Mouse (Mus musculus) heart, postnatal 14 days (tissue): ENCODE data around the gene Ins2. TPM values are rescaled to one million over a fixed set of nuclear protein-coding genes. Genes with fewer than 3 reads are reported as not detected.

ENCODE experiments used
- DNase-seq, 2 experiments: peaks; one replicate each; pipeline ENCODE4 v3.0.0; 2021 to 2022
- intact Hi-C: fragments of 180-260 bp; cut with DNase I; formaldehyde crosslinking; loops from one replicate; pipeline ENCODE4 v1.15.1; 2025
- long read RNA-seq, 2 experiments: library from polyadenylated mRNA; stranded (forward); transcript quantifications; one replicate each; pipeline ENCODE4 v2.0.0; 2021
- total RNA-seq, 2 experiments: library from RNA; stranded (reverse); gene quantifications; 2 replicates each; pipeline ENCODE4 v1.2.3; 2021

Gene Ins2
- total RNA-seq: not detected
- long read RNA-seq, experiment 1: 0 reads
- long read RNA-seq, experiment 2: 0 reads

DNA sequence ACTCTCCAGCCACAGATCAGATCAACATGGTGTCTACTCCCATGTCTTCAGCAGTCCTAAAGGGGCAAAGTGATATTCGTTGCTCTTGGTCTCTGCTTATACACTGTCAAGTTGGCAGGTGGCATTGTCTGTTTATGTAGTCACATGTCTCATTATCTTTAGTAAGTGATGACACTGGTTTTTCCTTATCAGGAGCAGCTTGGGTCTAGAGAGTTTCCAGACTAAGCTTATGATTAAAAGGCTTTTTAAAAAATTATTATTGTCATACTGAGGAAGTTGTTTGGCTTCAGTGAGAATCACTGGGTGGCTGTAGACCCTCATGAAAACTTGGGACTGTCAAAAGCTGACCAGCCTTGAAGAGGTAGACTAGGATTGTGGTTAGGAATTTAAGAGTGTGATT is at the start of gene Ins2:
Gene Ins2, minus strand, starts transcription at position 101 of the 400 bp plus-strand sequence.
- intact Hi-C loops: no loop called here
- DNase-seq: no peak

DNA sequence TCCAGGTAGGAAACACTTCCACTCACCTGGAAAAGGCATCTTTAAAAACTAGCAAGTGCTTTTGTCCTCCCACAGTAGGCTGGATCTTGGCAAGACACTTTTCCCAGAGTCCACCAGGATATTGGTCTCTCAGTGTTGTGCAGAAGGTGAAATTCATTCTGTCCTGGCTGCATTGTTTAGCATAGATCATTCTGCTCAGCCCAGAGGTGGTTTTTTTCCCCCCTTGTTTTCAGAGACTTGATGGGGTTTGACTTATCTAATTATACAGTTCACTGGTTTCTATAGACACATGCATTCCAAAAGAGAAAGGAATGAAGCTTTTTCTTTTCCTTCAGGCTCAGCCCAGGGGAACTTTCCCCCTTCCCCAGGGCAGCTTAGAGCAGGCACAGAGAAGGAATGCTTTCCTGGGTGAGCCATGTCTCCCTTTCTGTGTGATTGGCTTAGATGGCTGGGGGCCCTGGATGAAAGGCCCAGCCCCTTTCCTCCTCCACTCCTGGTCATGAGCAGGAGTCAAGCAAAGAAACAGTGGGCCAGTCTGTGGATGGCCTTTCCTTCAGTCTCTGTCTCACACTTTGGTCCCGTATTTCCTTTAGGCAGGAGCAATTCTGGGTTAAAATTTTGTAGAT is 49.6 kb upstream of the Ins2 start:
- intact Hi-C loops: no loop called here
- no peak for DNase-seq

DNA sequence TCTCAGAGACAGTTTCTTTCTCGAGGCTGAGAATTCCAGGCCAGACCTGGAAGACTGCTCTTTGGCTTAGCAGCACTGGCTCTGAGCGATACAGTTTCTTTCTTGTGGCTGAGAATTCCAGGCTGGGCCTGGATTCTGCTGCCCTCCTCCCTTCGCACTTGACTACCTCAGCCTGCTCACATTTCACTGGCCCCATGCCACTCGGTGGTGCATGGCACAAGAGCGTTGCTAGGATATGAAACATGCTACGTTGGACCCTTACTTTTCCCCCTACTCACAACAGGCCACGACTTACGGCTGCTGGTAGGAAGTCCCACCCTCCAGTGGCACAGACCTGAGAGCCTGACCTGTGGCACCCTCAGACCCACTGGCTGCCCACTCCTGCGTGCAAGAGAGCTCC is 46.5 kb upstream of the Ins2 start:
- no peak for DNase-seq
- intact Hi-C loops: no loop called here

DNA sequence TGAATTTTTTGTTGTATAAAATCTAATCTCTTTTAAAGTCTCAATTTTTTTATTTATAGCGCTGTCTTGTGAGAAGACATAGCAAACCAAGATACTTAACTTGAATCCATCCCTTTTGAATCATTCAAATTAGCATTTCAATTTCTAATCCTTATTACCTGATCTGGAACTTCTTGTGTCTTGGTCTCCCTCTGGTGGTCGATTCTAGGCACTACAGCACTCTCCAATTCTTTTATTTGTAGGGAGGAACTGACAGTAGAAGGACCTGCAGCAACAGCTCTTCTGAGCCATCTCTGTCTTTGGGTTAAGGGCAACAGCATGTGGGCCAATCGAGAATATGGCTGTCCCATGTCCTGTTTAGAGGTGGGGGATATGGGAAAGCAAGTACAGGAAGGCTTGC is 5.4 kb downstream of the Ins2 start:
- peak; percentile 6 to 23 for DNase-seq
- intact Hi-C loops: no loop called here

DNA sequence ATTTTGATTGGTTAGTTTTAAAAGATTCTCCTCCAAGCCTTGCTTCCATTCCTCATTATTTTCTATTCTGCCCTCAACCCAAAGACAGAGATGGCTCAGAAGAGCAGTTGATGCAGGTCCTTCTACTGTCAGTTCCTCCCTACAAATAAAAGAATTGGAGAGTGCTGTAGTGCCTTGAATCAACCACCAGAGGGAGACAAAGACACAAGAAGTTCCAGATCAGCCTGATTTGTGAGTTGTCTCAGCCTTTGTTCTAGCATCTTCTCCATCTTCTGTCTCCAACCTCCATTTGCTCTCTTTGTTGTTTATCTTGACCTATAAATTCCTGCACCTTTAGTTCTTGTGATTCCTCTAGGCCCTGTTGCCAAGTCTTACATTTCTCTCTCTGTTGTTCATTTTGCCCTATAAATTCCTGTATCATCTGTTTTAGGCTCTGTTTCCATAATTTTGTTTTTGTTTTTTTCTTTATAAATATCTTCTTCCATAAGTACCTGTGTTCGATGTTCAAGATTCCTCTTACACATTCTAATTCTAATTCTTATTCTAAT is 6.2 kb downstream of the Ins2 start:
- intact Hi-C loops: no loop called here
- DNase-seq: peak; percentile 4 to 18

DNA sequence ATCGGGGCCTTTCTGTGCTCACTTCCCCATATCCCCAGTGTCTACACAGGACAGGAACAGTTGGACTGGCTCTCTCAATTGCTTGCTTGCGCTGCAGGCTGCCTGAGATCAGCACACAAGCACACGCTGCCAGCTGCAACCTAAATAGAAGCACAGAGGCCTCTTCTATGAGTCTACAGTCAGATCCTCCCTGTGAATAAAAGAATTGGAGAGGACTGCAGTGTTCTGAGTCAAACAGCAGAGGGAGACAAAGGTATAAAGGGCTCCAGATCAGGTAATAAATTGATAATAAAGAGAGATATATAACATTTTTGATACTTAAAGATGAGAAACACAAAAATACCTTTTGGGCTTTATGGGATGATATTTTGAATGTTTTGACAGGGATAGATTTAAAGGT is 17.2 kb downstream of the Ins2 start:
- DNase-seq: no peak
- intact Hi-C loops: no loop called here

DNA sequence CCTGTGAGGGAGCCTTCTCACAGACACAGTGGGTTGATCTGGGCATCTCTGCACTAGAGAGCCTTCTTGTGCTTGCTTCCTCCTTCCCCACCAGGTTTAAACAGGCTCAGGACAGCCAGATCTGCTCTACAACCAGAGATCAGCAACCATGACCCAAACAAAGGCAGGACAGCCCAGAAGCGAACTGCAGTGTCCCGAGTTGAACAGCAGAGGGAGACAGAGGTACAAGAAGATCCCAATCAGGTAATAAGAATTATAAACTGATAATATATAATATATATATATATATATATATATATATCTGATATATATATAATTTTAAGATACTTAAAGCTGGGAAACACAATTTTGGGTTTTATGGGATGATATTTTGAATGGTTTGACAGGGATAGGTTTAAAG is 22.5 kb downstream of the Ins2 start:
- peak in 1 of 2 experiments; percentile 33 for DNase-seq
- intact Hi-C loops: no loop called here

DNA sequence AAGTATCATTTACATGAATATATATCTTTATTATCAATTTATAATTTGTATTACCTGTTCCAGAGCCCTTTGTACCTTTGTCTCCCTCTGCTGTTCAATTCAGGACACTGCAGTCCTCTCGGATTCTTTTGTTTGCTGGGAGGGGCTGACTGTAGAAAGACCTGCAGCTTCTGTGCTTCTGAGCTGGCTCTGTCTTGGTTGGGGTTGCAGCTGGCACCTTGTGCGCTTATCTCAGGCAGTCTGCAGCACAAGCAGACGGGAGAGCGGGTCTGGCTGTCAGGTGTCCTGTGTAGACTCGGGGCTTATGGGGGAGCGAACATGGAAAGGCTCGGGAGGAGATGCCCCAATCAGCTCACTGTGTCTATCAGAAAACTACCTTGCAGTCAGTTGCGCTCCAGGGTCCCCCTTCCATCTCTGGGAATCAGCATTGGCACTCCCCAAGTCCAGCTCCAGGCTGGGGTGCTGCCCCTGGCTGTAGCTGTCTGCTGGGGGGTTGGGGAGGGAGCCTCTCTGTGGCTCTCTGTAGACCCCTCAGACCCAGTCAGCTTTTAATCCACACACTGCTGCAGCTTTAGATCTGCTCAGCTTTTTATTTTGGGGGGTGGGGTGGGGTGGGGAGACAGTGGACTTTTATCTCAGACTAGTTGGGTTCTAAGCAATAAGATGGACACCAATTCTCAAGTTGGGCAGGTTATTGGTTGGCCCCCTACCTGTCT is 28.2 kb downstream of the Ins2 start:
- peak; percentile 20 to 60 for DNase-seq
- intact Hi-C loops: loop anchor here (2.0 kb wide), 1 partner anchor 104 kb away; no protein-coding TSS in a partner anchor

DNA sequence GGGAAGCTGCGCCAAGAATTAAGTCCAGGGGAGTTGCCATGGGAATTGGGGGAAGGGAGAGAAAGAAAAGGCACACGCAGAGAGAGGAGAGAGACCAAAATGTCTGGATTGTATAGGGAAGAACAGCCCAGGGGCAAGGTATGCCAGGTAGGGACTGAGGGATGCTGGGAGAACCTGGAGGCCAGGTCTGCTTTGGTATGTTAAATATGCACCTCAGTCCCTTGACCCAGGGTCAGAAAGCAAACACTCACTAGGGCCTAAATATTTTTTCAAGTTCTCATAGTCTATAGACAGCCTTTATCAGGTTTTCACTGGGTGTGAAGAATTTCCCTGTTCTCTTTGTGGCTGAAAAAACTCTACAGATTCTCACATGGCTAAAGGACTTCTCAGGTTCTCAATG is 36.3 kb downstream of the Ins2 start:
- intact Hi-C loops: no loop called here

DNA sequence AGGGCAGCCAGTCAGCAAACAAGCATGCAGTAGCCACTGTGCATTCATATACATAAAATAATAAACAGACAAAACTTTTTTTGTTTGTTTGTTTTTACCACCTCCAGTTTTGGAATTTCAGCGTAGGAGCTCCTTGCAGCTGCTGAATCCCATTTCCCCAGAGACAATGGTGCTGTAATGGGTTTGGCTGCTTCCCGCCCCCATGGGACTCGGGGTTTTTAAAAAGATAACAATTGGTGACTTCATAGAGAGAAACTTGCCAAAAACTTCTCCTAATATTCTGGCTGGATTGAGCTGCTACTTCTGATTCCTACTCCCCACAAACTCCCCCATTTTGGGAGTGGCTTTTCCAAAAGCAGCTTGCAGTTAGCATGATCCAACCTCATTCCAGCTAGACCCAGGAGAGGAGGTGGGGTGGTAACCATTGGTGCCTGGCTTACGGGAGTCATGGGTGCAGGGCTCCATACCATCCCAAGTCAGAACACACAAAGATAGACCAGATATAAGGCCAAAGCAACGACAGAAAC is 43.8 kb downstream of the Ins2 start:
- DNase-seq: peak; percentile 73 to 78
- intact Hi-C loops: no loop called here

More for the DNA sequence above, 36.3 kb downstream of the Ins2 start:
- DNase-seq: no peak

DNA sequence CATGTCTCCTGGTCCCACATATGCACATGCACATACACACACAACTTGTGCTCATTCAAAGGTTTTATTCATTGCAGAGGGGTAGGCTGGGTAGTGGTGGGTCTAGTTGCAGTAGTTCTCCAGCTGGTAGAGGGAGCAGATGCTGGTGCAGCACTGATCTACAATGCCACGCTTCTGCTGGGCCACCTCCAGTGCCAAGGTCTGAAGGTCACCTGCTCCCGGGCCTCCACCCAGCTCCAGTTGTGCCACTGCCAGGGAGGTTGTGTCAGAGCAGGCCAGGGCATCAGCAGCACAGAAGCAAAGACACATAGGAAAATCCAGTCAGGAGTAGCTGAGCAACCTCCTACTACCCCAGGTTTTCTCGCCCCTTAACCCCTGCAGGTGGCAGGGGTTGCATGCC is 64.6 kb downstream of the Ins2 start:
- DNase-seq: peak; percentile 47 to 60
- intact Hi-C loops: loop anchor here (5.0 kb wide), 1 partner anchor 346 kb away; no protein-coding TSS in a partner anchor

DNA sequence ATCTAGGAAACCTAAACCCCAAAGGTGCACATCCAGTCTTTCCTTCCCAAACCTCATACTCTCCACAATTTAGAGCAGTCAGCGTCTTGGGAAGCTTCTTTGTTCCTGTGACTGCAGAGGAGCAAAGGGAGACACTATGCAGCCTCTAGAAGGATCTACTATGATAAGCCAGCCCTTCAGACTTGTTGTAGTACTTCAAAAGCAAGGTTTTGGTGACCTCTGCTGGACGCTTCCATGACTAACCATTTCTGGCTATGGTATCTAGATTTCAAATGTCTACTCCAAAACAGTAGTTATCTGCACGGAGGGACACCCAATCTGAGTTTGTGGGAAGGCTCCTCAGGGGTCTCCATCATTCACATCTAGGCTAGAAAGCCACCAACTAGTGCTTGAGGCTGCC is 67.5 kb downstream of the Ins2 start:
- peak; percentile 53 to 73 for DNase-seq
- intact Hi-C loops: loop anchor here (2.0 to 5.0 kb wide), 3 partner anchors 193 to 359 kb away; no protein-coding TSS in a partner anchor

DNA sequence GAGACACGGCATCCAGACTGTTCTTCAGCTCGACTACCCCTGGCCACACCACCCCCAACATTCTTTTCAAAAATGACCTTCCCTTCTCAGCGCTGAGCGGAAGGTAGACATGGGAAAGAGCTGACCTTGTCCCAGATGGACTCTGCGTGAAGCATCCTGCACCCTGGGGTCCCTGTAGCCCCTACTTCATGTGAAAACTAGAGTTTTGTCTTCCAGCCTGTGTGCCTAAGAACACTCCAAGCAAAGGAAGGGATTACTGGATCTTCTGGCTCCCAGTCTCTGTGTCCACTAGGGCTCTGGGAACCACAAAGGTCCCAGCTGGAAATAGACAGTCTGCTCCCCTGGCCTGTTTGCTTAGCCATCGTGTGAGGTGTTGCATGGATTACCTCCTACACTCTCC is 68.0 kb downstream of the Ins2 start:
- DNase-seq: no peak
- intact Hi-C loops: loop anchor here (2.0 to 5.0 kb wide), 3 partner anchors 192 to 358 kb away; no protein-coding TSS in a partner anchor

DNA sequence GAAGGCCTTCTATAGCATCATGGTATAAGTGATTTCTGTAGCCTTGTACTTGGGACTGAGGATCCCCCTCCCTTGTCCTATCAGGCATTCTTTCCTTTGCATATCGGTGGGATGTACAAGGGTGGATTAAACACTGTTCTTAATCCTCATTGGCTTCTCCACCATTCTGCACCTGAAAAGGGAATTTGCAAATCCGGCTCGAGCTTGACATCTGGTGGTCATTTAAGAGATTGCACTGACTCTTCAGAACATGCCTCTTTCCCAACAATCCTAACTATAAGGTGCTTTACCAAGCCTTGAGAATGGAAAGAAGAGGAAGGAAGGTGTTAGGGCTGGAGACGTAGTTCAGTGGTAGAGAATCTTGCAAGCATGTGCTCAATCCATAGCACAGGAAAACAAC is 71.1 kb downstream of the Ins2 start:
- peak; percentile 53 to 68 for DNase-seq
- intact Hi-C loops: loop anchor here (1.0 to 5.0 kb wide), 3 partner anchors 62 to 230 kb away; partner anchors contain the start of gene Tnni2

DNA sequence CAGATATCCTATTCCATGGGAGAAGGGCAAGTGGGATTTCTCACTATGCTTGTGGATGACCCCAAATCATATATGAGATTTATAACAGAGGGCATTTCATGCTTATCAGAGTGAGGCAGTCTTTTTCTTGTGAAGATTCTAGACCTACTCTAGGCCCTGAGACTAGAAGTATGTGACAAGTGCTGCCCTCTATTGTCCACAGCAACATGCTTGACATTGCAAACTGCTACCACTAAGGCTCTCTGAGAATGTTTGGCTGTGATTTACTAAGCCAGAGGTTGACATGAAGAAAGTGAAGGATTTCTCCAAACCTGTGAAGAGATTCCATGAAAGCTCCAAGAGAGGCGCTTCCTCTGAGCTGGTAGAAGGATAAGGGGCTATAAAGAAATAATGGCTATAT is 72.1 kb downstream of the Ins2 start:
- intact Hi-C loops: loop anchor here (5.0 kb wide), 2 partner anchors 134 to 229 kb away; partner anchors contain the start of gene Tnni2
- DNase-seq: no peak

DNA sequence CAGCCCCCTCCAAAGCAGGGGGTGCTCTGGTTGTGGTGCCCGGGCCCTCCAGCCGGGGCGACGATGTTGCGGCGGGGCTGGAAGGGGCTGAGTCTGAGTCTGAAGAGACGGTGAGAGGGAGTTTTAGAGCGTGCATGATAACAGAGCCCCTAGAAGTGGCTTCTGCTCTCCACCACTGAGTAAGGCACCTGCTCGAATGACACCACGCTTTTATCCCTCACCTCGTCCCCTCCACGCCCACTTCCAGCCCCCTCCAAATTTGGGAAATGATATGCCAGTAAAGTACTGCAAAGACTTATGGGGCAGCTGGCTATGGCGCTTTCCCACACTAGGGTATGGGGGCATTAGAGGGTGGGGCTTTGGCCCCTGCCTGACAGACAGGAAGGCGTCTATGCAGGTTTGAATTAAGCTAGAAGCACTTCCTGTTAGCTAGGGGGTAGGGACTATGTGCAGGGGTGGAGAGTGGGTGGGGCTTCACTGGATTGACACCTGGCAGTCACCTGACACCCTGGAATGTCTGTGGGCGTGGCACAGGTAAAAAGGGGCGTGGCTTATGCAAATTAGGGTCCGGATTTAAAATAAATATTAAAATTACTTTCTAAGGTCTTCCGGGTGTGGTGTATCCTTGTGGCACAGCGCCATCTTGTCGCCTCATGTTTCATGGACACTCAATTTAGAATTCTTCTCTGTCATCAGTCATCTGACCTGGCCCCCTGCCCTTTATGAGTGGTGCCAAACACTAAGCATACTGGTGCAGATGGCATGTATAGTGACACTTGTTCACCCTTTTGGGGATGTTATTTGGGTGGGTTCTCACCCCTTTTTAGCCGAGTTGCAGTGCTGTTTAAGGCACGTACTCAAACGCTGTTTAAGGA is 73.2 kb downstream of the Ins2 start, which contains the start of gene Gm49394:
Gene Gm49394, minus strand, starts transcription at position 192 of the 875 bp plus-strand sequence.
- intact Hi-C loops: loop anchor here (5.0 kb wide), 2 partner anchors 133 to 228 kb away; partner anchors contain the start of gene Tnni2
- DNase-seq: no peak

DNA sequence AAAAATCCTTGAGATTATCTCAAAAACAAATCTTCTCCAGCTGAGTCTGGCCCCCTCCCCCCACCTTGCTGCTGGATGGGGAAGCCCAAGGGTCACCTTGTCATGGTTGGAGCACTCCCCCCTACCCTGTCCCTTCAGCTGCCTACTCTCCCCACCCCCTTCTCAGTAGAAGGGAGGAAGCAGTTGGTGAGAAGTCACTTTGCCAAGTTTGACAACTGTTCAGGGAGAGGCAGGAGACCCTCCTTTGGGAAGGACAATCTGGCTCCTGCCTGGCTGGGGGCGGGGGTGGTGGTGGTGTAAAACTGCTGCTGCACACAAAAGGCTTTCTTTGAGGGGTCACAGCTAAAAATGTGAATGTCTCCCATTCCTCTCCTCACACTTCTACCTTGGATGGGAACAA is 74.9 kb downstream of the Ins2 start:
- intact Hi-C loops: no loop called here
- DNase-seq: no peak

DNA sequence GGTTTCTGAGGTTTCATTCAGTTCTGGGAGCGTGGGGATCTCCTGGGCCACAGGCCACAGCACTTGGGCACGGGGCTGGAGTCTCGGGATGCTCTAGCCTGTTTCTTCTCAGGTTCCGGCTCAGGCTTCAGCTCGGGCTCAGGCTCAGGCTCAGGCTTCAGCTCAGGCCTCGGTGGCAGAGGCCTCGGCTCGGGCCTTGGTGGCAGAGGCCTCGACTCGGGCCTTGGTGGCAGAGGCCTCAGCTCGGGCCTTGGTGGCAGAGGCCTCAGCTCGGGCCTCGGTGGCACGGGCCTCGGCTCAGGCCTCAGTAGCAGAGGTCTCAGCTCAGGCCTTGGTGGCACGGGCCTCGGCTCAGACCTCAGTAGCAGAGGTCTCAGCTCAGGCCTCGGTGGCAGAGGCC is 75.7 kb downstream of the Ins2 start:
- DNase-seq: no peak
- intact Hi-C loops: no loop called here

DNA sequence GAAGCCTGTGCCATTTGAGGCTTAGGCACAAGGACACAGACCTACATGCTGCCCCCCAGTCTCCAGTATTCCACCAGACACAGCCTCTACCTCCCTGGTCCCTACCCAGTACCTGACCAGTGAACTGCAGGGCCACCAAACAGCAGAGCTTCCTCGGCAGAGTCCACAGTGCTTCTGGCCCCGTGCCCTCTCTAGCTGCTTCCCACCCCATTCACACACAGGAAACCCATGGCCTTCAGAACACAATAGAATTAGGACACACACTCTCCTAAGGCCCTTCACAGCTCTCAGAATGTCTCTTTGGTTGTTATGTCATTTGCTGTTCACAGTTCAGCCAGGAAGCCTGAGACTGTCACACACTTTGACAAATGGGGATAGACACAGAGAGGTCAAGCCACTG is 76.5 kb downstream of the Ins2 start, which contains the start of gene Igf2:
Gene Igf2, minus strand, starts transcription at position 158 of the 400 bp plus-strand sequence.
- DNase-seq: peak; percentile 48 to 54

DNA sequence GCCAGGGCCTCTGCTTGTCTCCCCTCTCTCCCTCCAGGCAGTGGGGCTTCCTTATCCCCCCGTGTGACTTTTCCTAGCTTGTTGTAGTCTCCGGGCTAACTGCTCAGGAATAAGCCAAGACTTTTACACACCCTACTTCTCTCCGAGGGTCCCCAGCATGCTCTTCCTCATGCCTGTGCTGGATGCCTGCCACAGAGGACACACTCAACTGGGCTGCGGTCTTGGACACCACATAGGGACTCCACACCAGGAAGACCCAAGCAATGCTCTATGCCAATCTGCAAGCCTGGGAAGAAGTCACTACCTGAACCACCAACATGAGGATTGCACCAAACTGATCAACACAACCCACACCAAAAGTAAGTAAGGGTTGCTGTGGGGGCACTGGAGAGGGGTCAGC is 77.1 kb downstream of the Ins2 start:
- intact Hi-C loops: no loop called here
- no peak for DNase-seq

More for the DNA sequence above, 76.5 kb downstream of the Ins2 start, which contains the start of gene Igf2:
- intact Hi-C loops: no loop called here
